Mouse (Mus musculus) heart, postnatal 0 days (tissue): ENCODE measurements around the gene Zfp715. TPM values are rescaled to one million over a fixed set of nuclear protein-coding genes. Genes with fewer than 3 reads are reported as not detected.
A peak's percentile ranks its signal among the peaks of the same experiment; 100 is the strongest.

ENCODE experiments used
- ATAC-seq: fragments of 200-750 bp; cut with Nextera tagmentation; 2 replicates; pipeline ENCODE4 v1.8.0; 2017; ENCODE audit warnings: low read depth, moderate number of reproducible peaks, moderate library complexity; ENCODE audit not compliant: insufficient read depth
- DNase-seq: peaks from one replicate; pipeline ENCODE4 v3.0.0-alpha.2; 2016; ENCODE audit warnings: low spot score
- H3K27ac ChIP-seq: fragments of 300-500 bp; sonication (generic); 2 replicates; pipeline ENCODE4 v1.5.1; 2014; ENCODE audit warnings: low read depth, mild to moderate bottlenecking
- H3K27me3 ChIP-seq: fragments of 300-500 bp; sonication (generic); 2 replicates; pipeline ENCODE4 v1.6.1; 2014; ENCODE audit warnings: low read length, mixed read lengths; ENCODE audit not compliant: control insufficient read depth, insufficient read depth
- H3K36me3 ChIP-seq: fragments of 300-500 bp; sonication (generic); replicated peaks from 2 replicates; pipeline ENCODE4 v1.6.1; 2014; ENCODE audit warnings: low read length, mixed read lengths; ENCODE audit not compliant: control insufficient read depth, insufficient read depth
- H3K4me1 ChIP-seq: fragments of 300-500 bp; sonication (generic); 2 replicates; pipeline ENCODE4 v1.6.1; 2014; ENCODE audit warnings: antibody characterized with exemption; ENCODE audit not compliant: control insufficient read depth, insufficient read depth
- H3K4me2 ChIP-seq: fragments of 300-500 bp; sonication (generic); 2 replicates; pipeline ENCODE4 v1.6.1; 2014; ENCODE audit warnings: low read depth, mild to moderate bottlenecking, low read length, moderate library complexity
- H3K4me3 ChIP-seq: fragments of 300-500 bp; sonication (generic); 2 replicates; pipeline ENCODE4 v1.5.1; 2014; ENCODE audit warnings: low read depth, low read length
- H3K9ac ChIP-seq: fragments of 300-500 bp; sonication (generic); replicated peaks from 2 replicates; pipeline ENCODE4 v1.6.1; 2014; ENCODE audit warnings: low read depth, low read length, mixed read lengths
- H3K9me3 ChIP-seq: fragments of 300-500 bp; sonication (generic); replicated peaks from 2 replicates; pipeline ENCODE4 v1.6.1; 2016; ENCODE audit warnings: low read length; ENCODE audit not compliant: control insufficient read depth
- CTCF ChIP-seq: IDR thresholded peaks from 2 replicates; pipeline ENCODE4 v1.5.1; 2016; ENCODE audit warnings: antibody characterized with exemption, control low read depth, low read depth
- EP300 ChIP-seq: IDR thresholded peaks from 2 replicates; pipeline ENCODE4 v1.6.1; 2016; ENCODE audit warnings: antibody characterized with exemption, low read depth
- WGBS: fragments of 180-500 bp; shearing (Covaris S2); extraction: QIAGEN DNeasy Blood & Tissue Kit; methylation state at CpG from one replicate; pipeline ENCODE4 v1.1.7; 2014; 5-methylcytosine and 5-hydroxymethylcytosine counted together
- polyA plus RNA-seq: library from polyadenylated mRNA; unstranded; fragments of >200 nt; fragmentation: Nextera tagmentation; extraction: Ambion mirVana; gene quantifications from 2 replicates; pipeline ENCODE4 v1.2.1, GENCODE M21; 2015
- total RNA-seq: library from RNA; depleted of rRNA; stranded (reverse); fragments of >200 nt; gene quantifications from 2 replicates; pipeline ENCODE4 v1.2.3, GENCODE M21; 2014; ENCODE audit warnings: low replicate concordance

Zfp715 gene
- total and polyA plus RNA-seq, 2 experiments from 2014 or later = 8.3 to 13.1 TPM

DNA sequence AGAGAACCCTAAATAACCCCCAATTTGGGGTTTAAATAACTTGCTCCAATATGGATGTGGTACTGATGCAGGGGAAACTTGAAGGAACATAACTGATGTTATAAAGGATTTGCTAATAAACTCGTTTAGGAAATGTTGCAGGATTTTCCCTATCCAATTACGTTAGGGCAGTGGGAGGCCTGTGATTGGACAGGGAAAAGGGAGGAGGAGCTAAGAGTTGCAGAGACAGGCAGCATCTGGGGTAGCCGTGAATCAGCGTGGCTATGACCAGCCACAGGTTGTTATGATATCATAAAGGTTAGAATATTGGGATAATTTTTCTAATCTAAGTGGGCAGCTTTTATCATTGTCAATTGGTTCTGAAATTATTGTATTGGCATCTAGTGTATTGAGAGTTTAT lies 15.0 kb upstream of the Zfp715 start:
- Histone ChIP-seq H3K36me3 (no peaks in the 10 kb centered on the region), H3K4me1 (no peaks in the 10 kb centered on the region), H3K27me3 (no peaks in the 10 kb centered on the region), H3K4me2 (no peak overlapping the region), H3K9me3 (no peaks in the 10 kb centered on the region), H3K9ac (no peak overlapping the region), H3K4me3 (no peak overlapping the region), H3K27ac (no peak overlapping the region)
- ATAC-seq (no peak), DNase-seq (no peak)
- no peak for TF ChIP-seq EP300
- no peak for TF ChIP-seq CTCF
- 48% methylated on average over 4 of the region's 4 CpGs for WGBS

DNA sequence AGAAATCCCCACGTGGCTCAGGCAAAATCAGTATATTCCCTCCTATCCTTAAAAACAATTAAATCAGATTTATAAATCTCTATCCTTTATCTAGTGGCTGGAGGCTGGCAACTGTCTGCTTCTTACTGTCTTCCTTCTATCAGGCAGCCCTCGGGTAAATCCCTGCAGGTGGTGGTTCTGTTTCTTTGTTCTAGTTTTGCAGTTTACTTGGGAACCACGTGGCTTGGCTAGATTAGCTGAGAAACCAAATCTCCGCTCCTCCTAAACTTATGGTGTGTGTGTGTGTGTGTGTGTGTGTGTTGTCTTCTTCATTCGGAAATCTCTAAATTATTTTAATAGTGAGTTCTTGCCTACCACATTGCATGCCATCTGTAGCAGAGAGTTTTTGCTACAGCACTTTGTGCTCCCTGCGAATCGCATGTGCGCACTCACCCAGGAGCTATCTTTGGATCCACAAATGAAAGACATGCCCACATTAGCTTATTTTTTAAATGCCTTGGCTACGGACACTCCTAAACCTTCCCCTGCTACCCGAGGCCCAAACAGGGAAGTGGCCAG lies 13.2 kb upstream of the Zfp715 start:
- Histone ChIP-seq H3K9me3 (no peaks in the 10 kb centered on the region), H3K36me3 (no peaks in the 10 kb centered on the region), H3K27me3 (no peaks in the 10 kb centered on the region), H3K27ac (no peak overlapping the region), H3K4me1 (no peaks in the 10 kb centered on the region), H3K4me3 (no peak overlapping the region), H3K4me2 (no peak overlapping the region), H3K9ac (no peak overlapping the region)
- 48% methylated on average over 10 of the region's 10 CpGs for WGBS
- DNase-seq (no peak), ATAC-seq (no peak)
- TF ChIP-seq EP300 (no peak), CTCF (no peak)

DNA sequence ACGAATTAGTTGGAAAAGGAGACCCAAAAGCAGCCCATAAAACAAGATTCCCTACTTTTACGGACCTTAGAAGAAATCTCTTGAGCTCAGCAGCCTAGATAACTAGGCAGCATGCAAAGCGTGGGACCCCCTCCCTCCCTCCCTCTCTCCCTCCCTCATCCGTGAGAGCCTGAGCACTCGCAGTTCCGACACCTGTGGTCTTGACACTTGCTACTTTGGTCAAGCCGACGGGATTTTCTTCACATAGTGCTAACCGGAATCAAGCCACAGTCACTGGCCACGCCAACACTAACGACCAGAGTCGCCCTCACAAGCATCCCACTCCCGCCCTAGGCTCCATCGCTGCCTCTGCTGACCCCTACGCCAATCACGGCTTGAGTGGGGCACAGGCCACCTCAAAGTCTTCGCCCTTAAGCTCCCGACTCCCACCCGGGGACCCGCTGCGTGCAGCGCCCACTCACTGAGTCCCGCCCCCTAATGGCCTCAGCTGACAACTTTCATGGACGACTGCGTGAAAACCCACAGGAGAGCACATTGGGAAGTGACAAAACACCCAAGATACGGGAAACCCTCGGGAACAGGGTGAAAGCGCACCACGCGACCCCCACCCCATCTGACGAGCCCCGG lies 595 bp downstream of the Zfp715 start:
- Histone ChIP-seq H3K36me3 (peaks cover 27% of the 10 kb centered on the region), H3K9ac (peak overlapping the region; percentile 89), H3K27me3 (no peaks in the 10 kb centered on the region), H3K4me1 (peaks cover 29% of the 10 kb centered on the region), H3K4me3 (peak overlapping the region; percentile 88), H3K27ac (peak overlapping the region; percentile 97), H3K9me3 (no peaks in the 10 kb centered on the region), H3K4me2 (peak overlapping the region; percentile 91)
- TF ChIP-seq EP300 = no peak
- no peak for TF ChIP-seq CTCF
- under 1% methylated on average over 32 of the region's 32 CpGs for WGBS
- peak; percentile 50 for ATAC-seq
- DNase-seq = no peak

DNA sequence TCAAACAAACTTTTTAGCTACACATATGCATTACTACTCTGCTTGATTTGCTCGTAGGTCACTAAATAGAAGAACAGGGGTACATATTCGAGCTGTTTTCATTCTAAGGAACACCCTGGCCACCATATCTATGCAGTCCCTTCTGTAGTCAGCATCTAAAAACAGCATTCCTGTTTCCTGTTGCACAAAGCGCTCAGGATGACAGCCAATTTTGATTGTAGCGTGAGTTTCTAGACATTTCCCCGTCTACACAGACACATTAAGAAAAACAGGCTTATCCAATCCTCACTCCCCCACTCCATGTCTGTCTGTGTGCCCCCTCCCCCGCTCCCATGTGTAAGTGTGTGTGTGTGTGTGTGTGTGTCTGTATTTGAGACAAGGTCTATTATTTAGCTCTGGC lies 1.5 kb downstream of the Zfp715 start:
- peak overlapping the region; percentile 97 for H3K27ac ChIP-seq
- peaks cover 35% of the 10 kb centered on the region for H3K36me3 ChIP-seq
- H3K4me1 ChIP-seq = peaks cover 30% of the 10 kb centered on the region
- TF ChIP-seq EP300 = no peak
- no peak for TF ChIP-seq CTCF
- ATAC-seq (no peak), DNase-seq (peak; percentile 31)
- H3K27me3 ChIP-seq = no peaks in the 10 kb centered on the region
- WGBS = 30% methylated on average over 6 of the region's 6 CpGs
- 0 out of 2 replicates have a peak overlapping the region, but pooled peaks have one; percentile 89 for H3K9ac ChIP-seq
- H3K4me2 ChIP-seq = peak overlapping the region; percentile 91
- peak overlapping the region; percentile 88 for H3K4me3 ChIP-seq
- H3K9me3 ChIP-seq = no peaks in the 10 kb centered on the region

DNA sequence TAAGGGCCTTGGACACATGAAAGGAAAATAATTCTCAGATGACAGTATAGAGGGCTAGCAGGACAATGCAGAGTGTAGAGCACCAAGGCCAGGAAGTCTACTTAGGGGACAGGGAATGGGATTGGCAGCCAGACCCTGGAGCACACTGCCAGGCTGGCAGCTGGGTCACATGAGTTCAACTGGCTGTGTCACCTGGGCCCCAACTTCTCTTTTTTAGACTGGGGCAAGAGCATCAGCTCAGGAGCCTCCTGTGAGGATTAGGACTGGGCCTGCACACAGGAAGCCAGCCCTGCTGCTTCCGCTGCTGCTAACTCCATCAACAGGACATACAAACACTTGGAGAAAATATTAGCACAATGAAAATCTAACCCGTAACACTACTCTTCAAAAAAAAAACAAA lies 4.0 kb downstream of the Zfp715 start:
- Histone ChIP-seq H3K27ac (peak overlapping the region; percentile 44), H3K9ac (no peak overlapping the region), H3K27me3 (no peaks in the 10 kb centered on the region), H3K36me3 (peaks cover 40% of the 10 kb centered on the region), H3K4me2 (no peak overlapping the region), H3K4me3 (no peak overlapping the region), H3K9me3 (no peaks in the 10 kb centered on the region), H3K4me1 (peaks cover 46% of the 10 kb centered on the region)
- WGBS = 71% methylated on average over 2 of the region's 2 CpGs
- TF ChIP-seq EP300 = no peak; the same call in 1 of the 2 replicates
- TF ChIP-seq CTCF = no peak
- ATAC-seq (no peak), DNase-seq (no peak)
